Mouse (Mus musculus) myocyte (in vitro differentiated cells): Measurements from ENCODE around the gene Stard13. TPM values are rescaled to one million over a fixed set of nuclear protein-coding genes. Genes with fewer than 3 reads are reported as not detected.

Experiments
- H3K27me3 ChIP-seq: one replicate; pipeline ENCODE4 v1.6.1; 2011; ENCODE audit not compliant: control insufficient read depth, insufficient read depth, insufficient read length
- H3K36me3 ChIP-seq: one replicate; pipeline ENCODE4 v1.6.1; 2011; ENCODE audit not compliant: control insufficient read depth, insufficient read depth
- H3K4me2 ChIP-seq: one replicate; pipeline ENCODE4 v1.6.1; 2011; ENCODE audit warnings: low read depth, control low read depth
- H3K4me3 ChIP-seq: one replicate; pipeline ENCODE4 v1.5.1; 2011; ENCODE audit warnings: mild to moderate bottlenecking, control low read depth, moderate library complexity
- H3K79me2 ChIP-seq: one replicate; pipeline ENCODE4 v1.6.1; 2011; ENCODE audit not compliant: control insufficient read depth, insufficient read depth
- H3ac ChIP-seq: one replicate; pipeline ENCODE4 v1.6.1; 2011; ENCODE audit not compliant: control insufficient read depth, insufficient read length
- CEBPB ChIP-seq: IDR thresholded peaks from 2 replicates; pipeline ENCODE4 v1.6.1; 2011; ENCODE audit warnings: mild to moderate bottlenecking, moderate library complexity; ENCODE audit not compliant: poor library complexity, insufficient read depth, severe bottlenecking
- E2F4 ChIP-seq: IDR thresholded peaks from one replicate; pipeline ENCODE4 v1.6.1; 2011; ENCODE audit warnings: mild to moderate bottlenecking, control low read depth, moderate library complexity; ENCODE audit not compliant: insufficient read depth
- MAX ChIP-seq: IDR thresholded peaks from one replicate; pipeline ENCODE4 v1.6.1; 2011; ENCODE audit warnings: low read depth, mild to moderate bottlenecking, control low read depth
- MYOD1 ChIP-seq, 3 experiments: IDR thresholded peaks; one replicate each; pipeline ENCODE4 v1.6.1; 2011; ENCODE audit warnings: control low read depth in 2 of 3, low read depth in 2 of 3, mild to moderate bottlenecking in 2 of 3, moderate library complexity in 1 of 3; ENCODE audit not compliant: insufficient read length in 2 of 3, control insufficient read depth in 1 of 3
- MYOG ChIP-seq, 3 experiments: IDR thresholded peaks; one replicate each; pipeline ENCODE4 v1.6.1; 2011; ENCODE audit warnings: control low read depth in 2 of 3, low read depth in 2 of 3, mild to moderate bottlenecking in 2 of 3; ENCODE audit not compliant: insufficient read length in 2 of 3, control insufficient read depth in 1 of 3, insufficient read depth in 1 of 3
- POLR2A ChIP-seq: IDR thresholded peaks from one replicate; pipeline ENCODE4 v1.6.1; 2011; ENCODE audit warnings: low read depth, mild to moderate bottlenecking, control low read depth, moderate library complexity; ENCODE audit not compliant: insufficient read length
- POLR2AphosphoS2 ChIP-seq: IDR thresholded peaks from one replicate; pipeline ENCODE4 v1.6.1; 2011; ENCODE audit warnings: low read depth, control low read depth; ENCODE audit not compliant: insufficient read length
- REST ChIP-seq: IDR thresholded peaks from one replicate; pipeline ENCODE4 v1.6.1; 2011; ENCODE audit warnings: mild to moderate bottlenecking, control low read depth, moderate library complexity; ENCODE audit not compliant: insufficient read depth, insufficient read length
- SRF ChIP-seq: IDR thresholded peaks from one replicate; pipeline ENCODE4 v1.6.1; 2011; ENCODE audit warnings: low read depth; ENCODE audit not compliant: control insufficient read depth, insufficient read length
- TCF12 ChIP-seq: IDR thresholded peaks from one replicate; pipeline ENCODE4 v1.6.1; 2011; ENCODE audit warnings: mild to moderate bottlenecking, control low read depth; ENCODE audit not compliant: poor library complexity, insufficient read depth, severe bottlenecking
- TCF3 ChIP-seq: IDR thresholded peaks from one replicate; pipeline ENCODE4 v1.6.1; 2011; ENCODE audit warnings: low read depth, control low read depth; ENCODE audit not compliant: insufficient read length
- USF1 ChIP-seq: IDR thresholded peaks from one replicate; pipeline ENCODE4 v1.6.1; 2011; ENCODE audit warnings: low read depth, mild to moderate bottlenecking, control low read depth, moderate library complexity
- polyA plus RNA-seq: library from polyadenylated mRNA; unstranded; fragments of >200 nt; fragmentation: generic; extraction: Trizol; gene quantifications from one replicate; pipeline ENCODE4 v1.2.1, GENCODE M21; 2012; ENCODE audit warnings: missing spikeins

The Stard13 gene
- polyA plus RNA-seq, 1 experiment: 15.2 TPM

- no peaks in the 10 kb centered on the region for H3K79me2 ChIP-seq
- no peaks in the 10 kb centered on the region for H3K27me3 ChIP-seq
- H3ac ChIP-seq: no peak overlapping the region
- no peaks in the 10 kb centered on the region for H3K36me3 ChIP-seq
- no peak overlapping the region for H3K4me2 ChIP-seq
- H3K4me3 ChIP-seq: no peak overlapping the region
- no peak for TF ChIP-seq REST
- TF ChIP-seq TCF3: no peak
- no peak for TF ChIP-seq USF1
- TF ChIP-seq CEBPB: no peak
- no peak for TF ChIP-seq TCF12
- no peak for TF ChIP-seq MYOG (IDR thresholded peaks at IDR 0.05; ENCODE audit: control insufficient read depth in 1 of 3, insufficient read depth in 1 of 3, insufficient read length in 2 of 3, low read depth in 2 of 3)
- TF ChIP-seq MYOD1 (IDR thresholded peaks at IDR 0.05; ENCODE audit: control insufficient read depth in 1 of 3, insufficient read length in 2 of 3, low read depth in 2 of 3): no peak
- no peak for TF ChIP-seq SRF
- TF ChIP-seq POLR2A: no peak
- no peak for TF ChIP-seq MAX
- TF ChIP-seq POLR2AphosphoS2: no peak
- TF ChIP-seq E2F4: no peak
These were observed 2.2 kb downstream of the Stard13 start for GRCm38 (mm10) chr5:151231411-151231810.

DNA sequence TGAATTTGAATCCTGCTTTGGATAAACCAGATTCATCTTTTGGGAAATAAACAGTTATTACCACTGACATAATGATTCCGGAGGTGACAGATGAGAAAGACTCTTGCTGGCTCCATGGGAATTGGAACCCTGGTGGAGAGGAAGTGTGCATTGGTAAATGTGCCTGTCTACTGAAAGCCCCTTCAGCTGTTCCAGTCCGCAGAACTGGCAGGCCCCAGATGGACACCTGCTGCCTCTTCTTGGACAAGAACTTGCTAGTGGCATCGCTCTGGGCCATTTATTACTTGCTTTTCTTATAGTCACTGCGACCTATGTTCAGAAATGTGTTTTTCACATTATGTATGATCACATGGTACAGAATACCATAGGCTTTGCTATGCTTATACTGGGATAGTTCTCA, 3.2 kb downstream of the Stard13 start:
- TF ChIP-seq CEBPB (no peak), POLR2AphosphoS2 (no peak), TCF12 (no peak), MYOD1 (IDR thresholded peaks at IDR 0.05; ENCODE audit: control insufficient read depth in 1 of 3, insufficient read length in 2 of 3, low read depth in 2 of 3) (peak in 2 of 3 experiments; percentile 63 to 64), MYOG (IDR thresholded peaks at IDR 0.05; ENCODE audit: control insufficient read depth in 1 of 3, insufficient read depth in 1 of 3, insufficient read length in 2 of 3, low read depth in 2 of 3) (peak in 2 of 3 experiments; percentile 29 to 73), USF1 (no peak)

GRCm38 (mm10) chr5:151228367-151229005, 5.2 kb downstream of the Stard13 start:
- TF ChIP-seq MAX: no peak
- no peak for TF ChIP-seq E2F4
- no peak for TF ChIP-seq POLR2AphosphoS2
- TF ChIP-seq REST: no peak
- no peak for TF ChIP-seq USF1
- no peak for TF ChIP-seq MYOD1 (IDR thresholded peaks at IDR 0.05; ENCODE audit: control insufficient read depth in 1 of 3, insufficient read length in 2 of 3, low read depth in 2 of 3)
- no peak for TF ChIP-seq MYOG (IDR thresholded peaks at IDR 0.05; ENCODE audit: control insufficient read depth in 1 of 3, insufficient read depth in 1 of 3, insufficient read length in 2 of 3, low read depth in 2 of 3)
- no peak for TF ChIP-seq POLR2A
- no peak for TF ChIP-seq SRF
- TF ChIP-seq TCF3: no peak
- no peak for TF ChIP-seq CEBPB
- TF ChIP-seq TCF12: no peak
- Histone ChIP-seq H3ac (no peak overlapping the region), H3K4me2 (no peak overlapping the region), H3K36me3 (no peaks in the 10 kb centered on the region), H3K79me2 (no peaks in the 10 kb centered on the region), H3K27me3 (no peaks in the 10 kb centered on the region), H3K4me3 (no peak overlapping the region)

More for the DNA sequence above, 3.2 kb downstream of the Stard13 start:
- Histone ChIP-seq H3K27me3 (no peaks in the 10 kb centered on the region), H3K4me3 (no peak overlapping the region), H3K79me2 (no peaks in the 10 kb centered on the region), H3ac (no peak overlapping the region), H3K4me2 (no peak overlapping the region), H3K36me3 (no peaks in the 10 kb centered on the region)

- no peaks in the 10 kb centered on the region for H3K79me2 ChIP-seq
- TF ChIP-seq E2F4 (no peak), TCF12 (no peak), MYOD1 (IDR thresholded peaks at IDR 0.05; ENCODE audit: control insufficient read depth in 1 of 3, insufficient read length in 2 of 3, low read depth in 2 of 3) (no peak), USF1 (no peak), POLR2A (no peak), CEBPB (no peak), REST (no peak), POLR2AphosphoS2 (no peak), MYOG (IDR thresholded peaks at IDR 0.05; ENCODE audit: control insufficient read depth in 1 of 3, insufficient read depth in 1 of 3, insufficient read length in 2 of 3, low read depth in 2 of 3) (no peak), SRF (no peak), MAX (no peak), TCF3 (no peak)
- no peak overlapping the region for H3K4me2 ChIP-seq
- no peak overlapping the region for H3ac ChIP-seq
- H3K4me3 ChIP-seq: no peak overlapping the region
- H3K27me3 ChIP-seq: no peaks in the 10 kb centered on the region
- H3K36me3 ChIP-seq: no peaks in the 10 kb centered on the region
These were observed 9.8 kb downstream of the Stard13 start for GRCm38 (mm10) chr5:151223696-151224366.
